Mouse (Mus musculus) liver, embryonic 13.5 days (tissue): ENCODE measurements around the gene S100z. TPM values are rescaled to one million over a fixed set of nuclear protein-coding genes. Genes with fewer than 3 reads are reported as not detected.

Experiments
- ATAC-seq: fragments of 200-750 bp; cut with Nextera tagmentation; 2 replicates; pipeline ENCODE4 v1.8.0; 2017; ENCODE audit warnings: low read depth, mild to moderate bottlenecking, moderate number of reproducible peaks, moderate library complexity
- DNase-seq: peaks from one replicate; pipeline ENCODE4 v3.0.0; 2022
- H3K27ac ChIP-seq: fragments of 300-500 bp; sonication (generic); 2 replicates; pipeline ENCODE4 v1.5.1; 2015; ENCODE audit warnings: moderate library complexity, mild to moderate bottlenecking, inconsistent platforms
- H3K27me3 ChIP-seq: fragments of 300-500 bp; sonication (generic); 2 replicates; pipeline ENCODE4 v1.6.1; 2015; ENCODE audit warnings: mild to moderate bottlenecking, inconsistent platforms
- H3K36me3 ChIP-seq: fragments of 300-500 bp; sonication (generic); 2 replicates; pipeline ENCODE4 v1.6.1; 2015; ENCODE audit warnings: mild to moderate bottlenecking, inconsistent platforms
- H3K4me1 ChIP-seq: fragments of 300-500 bp; sonication (generic); replicated peaks from 2 replicates; pipeline ENCODE4 v1.6.1; 2015; ENCODE audit warnings: inconsistent platforms
- H3K4me2 ChIP-seq: fragments of 300-500 bp; sonication (generic); 2 replicates; pipeline ENCODE4 v1.6.1; 2015; ENCODE audit warnings: inconsistent platforms, mild to moderate bottlenecking, moderate library complexity
- H3K4me3 ChIP-seq: fragments of 300-500 bp; sonication (generic); replicated peaks from 2 replicates; pipeline ENCODE4 v1.5.1; 2015; ENCODE audit warnings: mild to moderate bottlenecking, inconsistent platforms
- H3K9ac ChIP-seq: fragments of 300-500 bp; sonication (generic); 2 replicates; pipeline ENCODE4 v1.6.1; 2015; ENCODE audit warnings: mild to moderate bottlenecking, inconsistent platforms
- H3K9me3 ChIP-seq: fragments of 300-500 bp; sonication (generic); replicated peaks from 2 replicates; pipeline ENCODE4 v1.6.1; 2016; ENCODE audit warnings: inconsistent platforms
- WGBS: fragments of 180-500 bp; shearing (Covaris S2); methylation state at CpG from one replicate; pipeline ENCODE4 v1.1.7; 2015; ENCODE audit not compliant: insufficient replicate concordance; 5-methylcytosine and 5-hydroxymethylcytosine counted together
- polyA plus RNA-seq: library from polyadenylated mRNA; unstranded; fragments of >200 nt; fragmentation: Nextera tagmentation; extraction: Ambion mirVana; gene quantifications from 2 replicates; pipeline ENCODE4 v1.2.1, GENCODE M21; 2015

The S100z gene
- polyA plus RNA-seq, result not detected in 2 replicates

DNA sequence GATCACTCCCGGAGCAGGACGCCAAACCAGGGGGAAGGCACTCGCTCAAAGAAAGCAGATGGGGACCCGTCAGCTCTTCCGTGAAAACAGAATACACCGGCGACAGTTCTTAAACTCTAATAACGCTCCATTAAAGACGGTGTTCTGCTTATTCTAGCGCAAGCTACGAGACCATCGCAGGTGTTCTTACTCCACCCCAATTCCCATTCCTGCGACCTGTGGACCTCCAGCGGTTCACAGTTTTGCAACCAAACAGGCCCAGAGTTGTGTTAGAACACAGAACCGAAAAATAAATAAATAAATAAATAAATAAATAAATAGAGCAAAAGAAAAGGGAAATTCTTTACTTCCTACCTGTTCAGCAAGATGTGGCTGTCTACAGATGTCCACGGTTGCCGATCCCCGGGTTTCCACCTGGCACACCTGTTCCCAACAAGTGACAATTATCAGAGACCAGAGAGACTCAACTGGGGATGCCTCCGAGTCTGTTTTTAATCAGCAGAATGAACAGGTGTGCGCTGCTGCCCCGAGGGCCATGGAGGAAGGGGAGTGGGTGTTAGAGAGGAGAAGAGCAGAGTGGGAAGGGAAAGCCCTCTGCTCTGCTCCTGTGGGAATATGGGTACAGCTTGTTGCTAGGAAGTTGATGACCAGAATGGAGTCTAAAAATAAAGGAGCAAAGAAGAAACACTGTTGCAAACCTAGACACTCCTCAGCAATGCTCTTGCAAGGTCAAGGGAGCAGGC lies at the start of gene S100z:
TSS of gene S100z (minus strand) at position 51 of the 743 bp plus-strand sequence.
- no peak for ATAC-seq
- peaks cover 27% of the 10 kb centered on the region for H3K4me1 ChIP-seq
- H3K36me3 ChIP-seq, result no peaks in the 10 kb centered on the region
- H3K9me3 ChIP-seq, result no peaks in the 10 kb centered on the region
- no peak within 1 kb of the TSS for H3K27ac ChIP-seq
- no peak within 1 kb of the TSS for H3K9ac ChIP-seq
- WGBS, result 78% methylated on average over 21 of the region's 21 CpGs
- DNase-seq, result no peak
- peaks cover 33% of the 10 kb centered on the region for H3K27me3 ChIP-seq
- H3K4me3 ChIP-seq, result no peak within 1 kb of the TSS
- H3K4me2 ChIP-seq, result no peak within 1 kb of the TSS

DNA sequence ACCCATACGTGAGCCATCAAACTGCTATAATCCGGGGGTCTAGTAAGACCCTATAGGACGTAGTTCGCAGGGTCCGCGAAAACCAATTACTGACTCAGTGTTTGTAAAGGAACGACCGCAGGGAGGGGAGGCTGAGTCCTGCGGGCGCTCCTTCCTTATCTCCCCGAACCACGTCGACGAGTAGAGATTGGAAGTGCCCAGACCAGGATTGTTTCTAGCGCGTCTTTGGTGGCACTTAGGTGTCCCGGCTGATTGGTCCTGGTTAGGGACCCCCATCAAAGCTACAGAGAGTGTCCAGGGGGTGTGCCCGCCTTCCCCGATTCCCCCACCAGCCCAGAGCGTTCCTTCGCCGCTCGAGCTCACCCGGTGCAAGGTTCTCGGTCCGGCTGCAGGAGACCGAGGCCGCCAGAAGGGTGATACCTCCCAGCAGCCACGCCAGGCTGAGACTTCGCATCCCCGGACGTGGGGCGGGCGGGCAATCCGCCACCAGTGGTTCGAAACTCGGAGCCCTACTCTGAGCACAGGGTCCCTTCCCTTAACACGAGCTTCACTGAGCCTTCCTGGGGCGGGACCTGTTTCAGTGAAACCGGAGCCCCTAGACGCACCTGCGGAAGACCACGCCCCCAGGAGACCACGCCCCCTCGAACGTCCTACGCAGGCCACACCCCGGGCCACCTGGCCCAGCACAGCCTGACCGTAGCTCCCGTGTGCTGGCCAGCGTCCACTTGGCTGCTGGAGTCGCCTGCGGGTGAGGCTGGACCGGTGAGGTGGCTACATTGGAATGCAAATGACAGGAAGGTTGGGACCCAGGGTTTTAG lies 46.4 kb upstream of the S100z start, which contains the start of gene F2rl1:
TSS of gene F2rl1 (minus strand) at position 554 of the 818 bp plus-strand sequence.
- DNase-seq (no peak), ATAC-seq (peak; percentile 57)
- no peaks in the 10 kb centered on the region for H3K9me3 ChIP-seq
- no peak within 1 kb of the TSS for H3K27ac ChIP-seq
- peak within 1 kb of the TSS; percentile 70 for H3K4me2 ChIP-seq
- H3K4me1 ChIP-seq, result peaks cover 14% of the 10 kb centered on the region
- WGBS, result 2% methylated on average over 54 of the region's 54 CpGs
- H3K4me3 ChIP-seq, result peak within 1 kb of the TSS; percentile 51
- peak within 1 kb of the TSS; percentile 7; the same call in 1 of the 2 replicates for H3K9ac ChIP-seq
- H3K36me3 ChIP-seq, result no peaks in the 10 kb centered on the region
- peaks cover 86% of the 10 kb centered on the region for H3K27me3 ChIP-seq

DNA sequence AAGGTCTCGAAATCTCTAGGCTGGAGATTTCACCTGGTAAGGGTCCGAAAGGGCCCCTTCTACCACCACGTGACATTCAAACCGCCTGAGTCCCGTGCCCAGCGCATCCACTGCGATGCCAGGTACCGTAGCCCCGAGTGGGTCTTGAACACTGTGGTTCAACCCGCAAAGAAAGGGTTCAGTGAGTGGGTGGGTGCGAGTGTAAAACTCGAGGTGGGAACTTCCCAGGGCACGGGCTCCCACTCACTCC lies 45.8 kb upstream of the S100z start:
- Histone ChIP-seq H3K4me1 (peaks cover 14% of the 10 kb centered on the region), H3K9ac (no peak overlapping the region), H3K27ac (no peak overlapping the region), H3K36me3 (no peaks in the 10 kb centered on the region), H3K4me3 (peak overlapping the region; percentile 51), H3K9me3 (no peaks in the 10 kb centered on the region), H3K27me3 (peaks cover 81% of the 10 kb centered on the region), H3K4me2 (peak overlapping the region; percentile 70)
- WGBS, result 2% methylated on average over 13 of the region's 13 CpGs
- 0 out of 2 replicates have a peak, but pooled peaks have one; percentile 12 for ATAC-seq
- no peak for DNase-seq

DNA sequence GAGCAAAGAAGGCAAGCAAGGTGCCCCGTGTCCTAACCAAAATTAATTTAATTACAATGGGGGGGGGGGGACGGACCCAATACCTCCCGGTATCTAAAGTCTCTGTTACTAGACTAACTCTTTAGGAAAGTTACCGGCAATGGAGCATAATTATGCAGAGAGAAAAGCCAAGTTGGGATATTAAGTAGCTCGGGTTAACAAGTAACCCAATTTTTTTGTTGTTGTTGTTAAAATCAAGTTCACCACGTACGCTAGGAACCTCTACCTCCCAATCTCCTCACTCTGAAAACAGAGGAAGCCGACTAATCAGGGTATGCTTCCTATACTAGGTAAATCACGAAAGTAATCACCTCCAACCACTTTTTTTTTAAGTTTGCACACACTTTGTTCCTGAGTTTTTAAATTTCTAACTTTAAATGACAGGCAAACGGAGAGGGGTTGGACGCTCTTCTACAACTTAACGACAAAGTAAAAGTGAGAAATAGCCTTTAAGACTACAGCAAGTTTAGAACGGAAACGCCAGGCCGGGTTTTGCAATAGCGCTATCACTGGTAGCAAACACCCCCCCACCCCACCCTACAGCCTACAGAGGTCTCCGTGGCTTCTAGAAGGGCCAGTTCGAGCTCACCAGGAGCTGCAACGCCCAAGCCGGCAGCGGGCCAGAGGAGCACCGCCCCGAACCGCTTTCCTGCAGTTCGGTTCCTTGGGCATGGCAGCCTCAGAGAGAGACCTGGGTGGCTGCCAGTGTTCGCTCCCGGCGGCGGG lies 45.3 kb upstream of the S100z start:
- Histone ChIP-seq H3K4me2 (peak overlapping the region; percentile 70), H3K36me3 (no peaks in the 10 kb centered on the region), H3K4me1 (peaks cover 14% of the 10 kb centered on the region), H3K27ac (no peak overlapping the region), H3K9ac (no peak overlapping the region), H3K27me3 (peaks cover 76% of the 10 kb centered on the region), H3K4me3 (peak overlapping the region; percentile 51), H3K9me3 (no peaks in the 10 kb centered on the region)
- 2% methylated on average over 29 of the region's 29 CpGs for WGBS
- DNase-seq (no peak), ATAC-seq (no peak)

DNA sequence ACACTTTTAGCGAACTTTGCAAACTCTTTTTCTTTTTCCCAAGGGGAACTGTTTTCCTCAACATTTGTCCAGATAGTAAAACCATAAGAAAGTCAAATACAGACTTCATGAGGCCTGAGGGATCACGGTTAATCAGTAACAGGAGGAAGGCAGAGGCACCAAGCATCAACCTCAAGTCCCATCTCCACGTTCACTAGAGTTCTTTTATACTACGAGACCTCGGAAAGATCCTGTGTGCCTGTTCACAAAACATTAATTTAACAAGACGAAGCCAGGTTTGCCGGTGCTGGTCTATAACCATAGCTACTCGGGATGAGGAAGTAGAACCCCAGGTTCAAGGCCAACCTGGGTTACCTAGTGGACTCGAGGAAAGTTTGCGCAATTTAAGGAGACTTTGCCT lies 43.7 kb upstream of the S100z start:
- Histone ChIP-seq H3K9ac (no peak overlapping the region), H3K36me3 (no peaks in the 10 kb centered on the region), H3K4me2 (no peak overlapping the region), H3K27ac (no peak overlapping the region), H3K4me3 (no peak overlapping the region), H3K9me3 (no peaks in the 10 kb centered on the region), H3K27me3 (peaks cover 59% of the 10 kb centered on the region), H3K4me1 (peaks cover 14% of the 10 kb centered on the region)
- DNase-seq (no peak), ATAC-seq (no peak)
- 60% methylated on average over 10 of the region's 10 CpGs for WGBS

DNA sequence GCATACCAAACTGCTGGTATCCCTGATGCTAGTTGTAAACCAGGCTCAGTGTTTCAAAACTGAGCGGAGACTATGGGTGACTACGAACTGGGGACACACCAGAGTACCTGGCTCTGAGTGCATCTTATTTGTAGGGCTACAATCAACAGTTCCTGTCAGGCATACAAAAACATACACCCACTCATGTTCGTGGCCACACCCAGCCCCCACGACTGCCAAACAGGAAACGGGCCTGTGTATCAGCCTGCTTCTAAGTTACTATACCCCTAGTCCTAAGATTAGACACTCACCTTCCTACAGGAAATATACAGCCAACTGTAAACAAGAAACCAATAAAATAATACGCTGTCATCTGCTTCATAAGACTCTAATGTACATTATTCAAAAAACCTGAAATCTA lies 42.5 kb upstream of the S100z start:
- Histone ChIP-seq H3K4me3 (no peak overlapping the region), H3K4me2 (no peak overlapping the region), H3K4me1 (peaks cover 14% of the 10 kb centered on the region), H3K9me3 (no peaks in the 10 kb centered on the region), H3K36me3 (no peaks in the 10 kb centered on the region), H3K27ac (no peak overlapping the region), H3K9ac (no peak overlapping the region), H3K27me3 (peaks cover 48% of the 10 kb centered on the region)
- no peak for DNase-seq
- WGBS, result 48% methylated on average over 6 of the region's 6 CpGs
- no peak for ATAC-seq

DNA sequence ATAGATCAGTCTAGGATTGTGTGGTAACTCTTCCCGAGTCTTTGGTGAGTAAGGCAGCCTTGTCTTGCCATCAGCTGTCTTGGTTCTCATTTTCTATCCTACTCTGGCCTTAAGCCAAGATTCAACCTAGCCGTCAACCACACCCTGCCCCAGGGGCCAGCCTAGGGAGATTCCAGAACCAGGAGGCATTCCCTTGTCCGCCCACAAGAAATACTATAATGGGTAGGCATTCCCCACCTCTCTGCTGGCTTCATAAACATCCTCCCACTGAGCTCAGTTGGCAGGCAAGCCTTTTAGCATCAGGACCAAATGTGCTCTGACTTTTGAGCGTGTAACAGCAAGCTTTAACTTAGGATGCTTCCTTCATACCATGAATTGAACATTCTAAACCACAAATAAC lies 36.2 kb upstream of the S100z start:
- Histone ChIP-seq H3K27me3 (no peaks in the 10 kb centered on the region; the same call in 1 of the 2 replicates), H3K27ac (no peak overlapping the region), H3K4me3 (no peak overlapping the region), H3K9ac (no peak overlapping the region), H3K4me1 (no peaks in the 10 kb centered on the region), H3K4me2 (no peak overlapping the region), H3K36me3 (no peaks in the 10 kb centered on the region), H3K9me3 (no peaks in the 10 kb centered on the region)
- WGBS, result 61% methylated on average over 4 of the region's 4 CpGs
- ATAC-seq (no peak), DNase-seq (no peak)

DNA sequence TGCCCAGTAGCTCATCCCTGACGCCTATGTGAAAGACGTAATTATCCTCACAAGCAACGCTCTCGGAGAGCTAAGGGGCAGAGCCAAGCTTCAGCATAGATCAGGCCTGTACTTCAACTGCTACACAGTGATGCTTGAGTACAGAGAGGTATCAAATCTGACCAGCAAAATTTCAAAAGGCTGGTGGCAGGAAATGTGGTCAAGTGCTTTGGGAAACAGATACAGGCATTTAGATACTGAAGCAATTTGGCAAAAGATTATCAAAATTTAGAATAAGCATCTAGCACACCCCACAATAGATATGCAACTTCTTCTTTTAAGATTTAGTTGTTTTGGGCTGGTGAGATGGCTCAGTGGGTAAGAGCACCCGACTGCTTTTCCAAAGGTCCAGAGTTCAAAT lies 31.5 kb upstream of the S100z start:
- Histone ChIP-seq H3K27ac (no peak overlapping the region), H3K27me3 (no peaks in the 10 kb centered on the region), H3K36me3 (no peaks in the 10 kb centered on the region), H3K9me3 (no peaks in the 10 kb centered on the region), H3K4me1 (no peaks in the 10 kb centered on the region), H3K4me2 (no peak overlapping the region), H3K9ac (no peak overlapping the region), H3K4me3 (no peak overlapping the region)
- DNase-seq (no peak), ATAC-seq (no peak)
- WGBS, result 71% methylated on average over 5 of the region's 5 CpGs

DNA sequence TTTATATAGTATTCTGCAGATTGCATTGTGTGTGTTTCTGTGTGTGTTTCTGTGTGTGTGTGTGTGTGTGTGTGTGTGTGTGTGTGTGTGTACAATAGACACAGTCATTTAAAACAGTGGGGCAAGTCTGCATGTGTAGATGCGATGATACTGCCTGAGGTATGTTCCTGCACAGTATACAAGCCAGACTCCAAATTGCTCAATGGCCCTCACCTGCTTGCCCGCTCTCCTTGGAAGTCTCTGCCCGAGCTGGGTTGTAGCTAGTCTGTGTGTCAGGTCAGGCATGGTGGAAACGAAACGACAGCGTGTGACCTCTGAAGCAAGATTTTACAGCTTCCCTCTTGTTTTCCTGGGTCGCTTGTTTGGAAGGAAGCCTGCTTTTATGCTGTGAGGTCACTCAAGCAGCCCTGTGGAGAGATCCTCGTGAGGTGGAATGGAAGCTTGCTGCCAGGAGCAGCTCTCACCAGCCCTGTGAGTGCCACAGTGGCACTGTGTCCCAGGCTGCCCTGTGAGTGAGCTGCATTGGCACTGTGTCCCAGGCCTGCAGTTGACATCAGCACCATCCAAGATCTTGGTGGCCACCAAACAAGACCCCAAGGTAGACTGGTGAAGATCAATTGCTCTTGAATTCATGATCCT lies 24.9 kb upstream of the S100z start:
- H3K36me3 ChIP-seq, result no peaks in the 10 kb centered on the region
- no peak overlapping the region for H3K27ac ChIP-seq
- no peak overlapping the region for H3K4me2 ChIP-seq
- WGBS, result 49% methylated on average over 8 of the region's 8 CpGs
- DNase-seq (no peak), ATAC-seq (no peak)
- no peaks in the 10 kb centered on the region for H3K4me1 ChIP-seq
- H3K9me3 ChIP-seq, result no peaks in the 10 kb centered on the region
- H3K27me3 ChIP-seq, result no peaks in the 10 kb centered on the region
- H3K4me3 ChIP-seq, result no peak overlapping the region
- no peak overlapping the region for H3K9ac ChIP-seq

DNA sequence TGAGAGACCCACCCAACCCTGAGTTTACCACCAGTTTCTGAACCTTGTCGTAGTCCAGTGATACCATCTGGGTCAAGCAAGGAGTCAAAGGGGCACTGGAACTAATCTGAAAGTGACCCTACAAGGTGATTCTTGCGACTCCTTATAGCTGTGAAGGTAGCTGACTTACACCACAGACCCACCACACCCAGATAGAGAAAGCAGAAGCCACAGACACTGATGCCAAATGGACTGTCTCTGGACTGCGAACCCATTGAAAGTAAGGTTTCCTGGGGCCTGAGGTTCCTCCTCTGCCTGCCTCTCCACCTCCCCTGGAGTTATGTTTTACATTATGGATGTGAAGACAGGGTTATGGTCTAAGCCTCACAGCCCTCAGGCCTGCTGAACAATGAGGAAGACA lies 18.1 kb upstream of the S100z start:
- Histone ChIP-seq H3K9me3 (no peaks in the 10 kb centered on the region), H3K9ac (no peak overlapping the region), H3K27me3 (no peaks in the 10 kb centered on the region), H3K4me1 (no peaks in the 10 kb centered on the region), H3K4me3 (no peak overlapping the region), H3K4me2 (no peak overlapping the region), H3K27ac (no peak overlapping the region), H3K36me3 (no peaks in the 10 kb centered on the region)
- 62% methylated on average over 3 of the region's 3 CpGs for WGBS
- DNase-seq (no peak), ATAC-seq (no peak)

DNA sequence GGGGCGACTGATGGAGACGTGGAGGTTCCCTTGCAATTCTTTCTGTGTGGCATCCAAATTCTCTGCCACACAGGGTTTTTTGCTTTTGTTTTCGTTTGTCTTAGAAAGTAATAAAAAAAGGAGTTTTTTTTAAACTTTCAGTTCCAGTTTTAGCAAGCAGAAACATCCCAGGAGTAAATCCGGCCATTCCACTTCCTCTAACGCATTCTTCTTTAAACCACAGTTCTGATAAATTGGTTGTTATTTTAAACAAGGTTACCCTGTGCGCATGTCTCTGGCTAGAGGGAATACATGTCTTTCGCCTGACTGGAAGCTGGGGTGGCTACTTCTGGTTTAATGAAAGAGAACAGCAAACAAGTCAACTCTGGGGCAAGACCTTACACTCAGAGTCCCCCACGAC lies 16.3 kb upstream of the S100z start:
- no peak for ATAC-seq
- WGBS, result 48% methylated on average over 8 of the region's 8 CpGs
- Histone ChIP-seq H3K9me3 (no peaks in the 10 kb centered on the region), H3K4me3 (no peak overlapping the region), H3K4me2 (no peak overlapping the region), H3K27me3 (no peaks in the 10 kb centered on the region), H3K4me1 (no peaks in the 10 kb centered on the region), H3K36me3 (no peaks in the 10 kb centered on the region), H3K27ac (no peak overlapping the region), H3K9ac (no peak overlapping the region)
- no peak for DNase-seq
